Mouse (Mus musculus): ENCODE results near the gene Faf1.

GRCm38 (mm10) chr4:109986301-109986700, 309.9 kb downstream of the Faf1 start:
- TF ChIP-seq POLR2A (IDR thresholded peaks at IDR 0.05; ENCODE audit: low read depth, low read length): no peak
- TF ChIP-seq CTCF (IDR thresholded peaks at IDR 0.05; ENCODE audit: borderline replicate concordance, insufficient read depth, low read length): no peak

Data from embryonic fibroblast, embryonic 13.5 days (primary cell).